ENCODE assay signal across 9 mouse cellular contexts in genomic region chr6:89613336-89614106, GRCm38 (mm10). TPM values are rescaled to one million over a fixed set of nuclear protein-coding genes. Genes with fewer than 3 reads are reported as not detected.
DNase-seq lines count a peak whose midpoint lies in the region; ATAC-seq lines count a peak whose summit lies in the region.
"Had no signal": no experiment of that assay in that cellular context is flagged by ENCODE, and none has a peak within 500 bp of the region (broad histone marks: within the 10 kb centered on the region; RNA-seq: fewer than 3 reads in every experiment).

No protein-coding gene starts in this region.

- H3K4me3 ChIP-seq in heart, embryonic 10.5 days: no peak overlapping the region
- no peak overlapping the region for H3K4me3 ChIP-seq in embryonic facial prominence, embryonic 11.5 days (ENCODE audit: low read depth, low read length)
- H3K4me3 ChIP-seq in intestine, embryonic 16.5 days (ENCODE audit: low read length): no peak overlapping the region
- no peak overlapping the region for H3K4me3 ChIP-seq in midbrain, embryonic 13.5 days (replicated peaks)
- H3K4me3 ChIP-seq in liver, embryonic 11.5 days (ENCODE audit: low read depth, low read length): no peak overlapping the region
- H3K4me3 ChIP-seq: megakaryocyte, embryonic 14.5 days had no signal

- no peaks in the 10 kb centered on the region for H3K9me3 ChIP-seq in heart, embryonic 10.5 days
- H3K9me3 ChIP-seq in embryonic facial prominence, embryonic 11.5 days (replicated peaks; ENCODE audit: control insufficient read depth, low read length): no peaks in the 10 kb centered on the region
- H3K9me3 ChIP-seq in intestine, embryonic 16.5 days (ENCODE audit: control insufficient read depth, low read length): no peaks in the 10 kb centered on the region
- H3K9me3 ChIP-seq in midbrain, embryonic 13.5 days: no peaks in the 10 kb centered on the region
- H3K9me3 ChIP-seq in liver, embryonic 11.5 days (ENCODE audit: control insufficient read depth, low read length): no peaks in the 10 kb centered on the region
- H3K9me3 ChIP-seq: megakaryocyte, embryonic 14.5 days had no signal

- H3K4me2 ChIP-seq in embryonic facial prominence, embryonic 11.5 days (ENCODE audit: low read depth, low read length): no peak overlapping the region
- no peak overlapping the region for H3K4me2 ChIP-seq in intestine, embryonic 16.5 days (ENCODE audit: low read depth, low read length)
- no peak overlapping the region for H3K4me2 ChIP-seq in midbrain, embryonic 13.5 days (replicated peaks)
- H3K4me2 ChIP-seq in liver, embryonic 11.5 days: no peak overlapping the region

- WGBS in heart, embryonic 10.5 days: 58% methylated on average over 15 of the region's 15 CpGs
- WGBS in embryonic facial prominence, embryonic 11.5 days: 69% methylated on average over 15 of the region's 15 CpGs
- WGBS in intestine, embryonic 16.5 days: 29% methylated on average over 15 of the region's 15 CpGs
- 28% methylated on average over 15 of the region's 15 CpGs for WGBS in midbrain, embryonic 13.5 days
- 62% methylated on average over 15 of the region's 15 CpGs for WGBS in liver, embryonic 11.5 days

- no peak overlapping the region for H3K9ac ChIP-seq in embryonic facial prominence, embryonic 11.5 days (replicated peaks; ENCODE audit: low read length)
- no peak overlapping the region for H3K9ac ChIP-seq in intestine, embryonic 16.5 days (ENCODE audit: low read depth, low read length)
- H3K9ac ChIP-seq in midbrain, embryonic 13.5 days (replicated peaks): peak overlapping the region; percentile 40
- no peak overlapping the region for H3K9ac ChIP-seq in liver, embryonic 11.5 days (ENCODE audit: low read depth, low read length)

- H3K4me1 ChIP-seq in heart, embryonic 10.5 days: peaks cover 8% of the 10 kb centered on the region; the same call in 1 of the 2 replicates
- H3K4me1 ChIP-seq in embryonic facial prominence, embryonic 11.5 days (ENCODE audit: control insufficient read depth, insufficient read depth, low read length): no peaks in the 10 kb centered on the region; the same call in 1 of the 2 replicates
- H3K4me1 ChIP-seq in intestine, embryonic 16.5 days (ENCODE audit: control insufficient read depth, insufficient read depth, low read length): 0 out of 2 replicates have a peak, but pooled peaks cover 4% of the 10 kb centered on the region
- H3K4me1 ChIP-seq in midbrain, embryonic 13.5 days (replicated peaks): peaks cover 29% of the 10 kb centered on the region
- no peaks in the 10 kb centered on the region for H3K4me1 ChIP-seq in liver, embryonic 11.5 days (replicated peaks; ENCODE audit: control insufficient read depth, insufficient read depth, low read length)

- 0 out of 2 replicates have a peak overlapping the region, but pooled peaks have one; percentile 4 for H3K27ac ChIP-seq in heart, embryonic 10.5 days
- H3K27ac ChIP-seq in embryonic facial prominence, embryonic 11.5 days (replicated peaks; ENCODE audit: low read depth, low read length): no peak overlapping the region
- H3K27ac ChIP-seq in intestine, embryonic 16.5 days (ENCODE audit: low read length): no peak overlapping the region
- peak overlapping the region; percentile 93 for H3K27ac ChIP-seq in midbrain, embryonic 13.5 days
- H3K27ac ChIP-seq in liver, embryonic 11.5 days (ENCODE audit: low read depth, low read length): no peak overlapping the region

- no peaks in the 10 kb centered on the region for H3K36me3 ChIP-seq in heart, embryonic 10.5 days
- no peaks in the 10 kb centered on the region for H3K36me3 ChIP-seq in embryonic facial prominence, embryonic 11.5 days (replicated peaks; ENCODE audit: control insufficient read depth, insufficient read depth, low read depth, low read length)
- H3K36me3 ChIP-seq in intestine, embryonic 16.5 days (ENCODE audit: control insufficient read depth, insufficient read depth, low read length): no peaks in the 10 kb centered on the region
- H3K36me3 ChIP-seq in midbrain, embryonic 13.5 days: no peaks in the 10 kb centered on the region
- no peaks in the 10 kb centered on the region for H3K36me3 ChIP-seq in liver, embryonic 11.5 days (ENCODE audit: control insufficient read depth, insufficient read depth, low read length)

- no peaks in the 10 kb centered on the region for H3K27me3 ChIP-seq in heart, embryonic 10.5 days (ENCODE audit: insufficient read depth, poor library complexity, severe bottlenecking)
- no peaks in the 10 kb centered on the region for H3K27me3 ChIP-seq in embryonic facial prominence, embryonic 11.5 days (ENCODE audit: control insufficient read depth, insufficient read depth, low read length)
- H3K27me3 ChIP-seq in intestine, embryonic 16.5 days (replicated peaks; ENCODE audit: control insufficient read depth, insufficient read depth, low read length): no peaks in the 10 kb centered on the region
- H3K27me3 ChIP-seq in midbrain, embryonic 13.5 days: no peaks in the 10 kb centered on the region
- H3K27me3 ChIP-seq in liver, embryonic 11.5 days (replicated peaks; ENCODE audit: control insufficient read depth, insufficient read depth, low read length): no peaks in the 10 kb centered on the region

- peak; percentile 89 for ATAC-seq in embryonic facial prominence, embryonic 11.5 days (replicated peaks; ENCODE audit: insufficient number of reproducible peaks, low FRiP score, low TSS enrichment, low read depth)
- ATAC-seq in intestine, embryonic 16.5 days: peak; percentile 11; the same call in 1 of the 2 replicates
- peak; percentile 98 for ATAC-seq in midbrain, embryonic 13.5 days
- no peak for ATAC-seq in liver, embryonic 11.5 days (replicated peaks; ENCODE audit: low FRiP score)

- DNase-seq in heart, embryonic 10.5 days (ENCODE audit: low spot score): no peak
- DNase-seq in heart, adult 18-20 months: no peak
- DNase-seq in embryonic facial prominence, embryonic 11.5 days (ENCODE audit: low spot score): peak; percentile 66
- DNase-seq in liver, embryonic 11.5 days (ENCODE audit: low spot score): no peak
- DNase-seq in thymus, postnatal 36 days: no peak
- no peak for DNase-seq in adrenal gland, adult 8-10 months

RNA-seq across cellular contexts. Expression of gene Chchd6, which starts 18.1 kb away (rescaled TPM):
- 51.1 TPM in 2 replicates for polyA plus RNA-seq in heart, embryonic 10.5 days (2016; fragmentation: Nextera tagmentation; extraction: Ambion mirVana)
- 10 to 100 TPM; 11.8 to 12.3 TPM for total RNA-seq in heart, adult 18-20 months (2021)
- 63.0 and 64.9 TPM in 2 replicates for polyA plus RNA-seq in embryonic facial prominence, embryonic 11.5 days (2014; fragmentation: Nextera tagmentation; extraction: Ambion mirVana)
- polyA plus RNA-seq in intestine, embryonic 16.5 days (2015; fragmentation: Nextera tagmentation; extraction: Ambion mirVana): 36.8 and 41.3 TPM in 2 replicates
- 121 and 126 TPM in 2 replicates for polyA plus RNA-seq in midbrain, embryonic 13.5 days (2015; fragmentation: Nextera tagmentation; extraction: Ambion mirVana)
- polyA plus RNA-seq in liver, embryonic 11.5 days (2014; fragmentation: Nextera tagmentation; extraction: Ambion mirVana): 40.9 and 43.2 TPM in 2 replicates
- 10 to 100 TPM; 30.0 to 51.0 (median 39.4) TPM for total RNA-seq in adrenal gland, adult 8-10 months (2022)

RNA-seq across cellular contexts. Expression of gene Txnrd3, which starts 30.3 kb away (rescaled TPM):
- 8.7 and 10.3 TPM in 2 replicates for polyA plus RNA-seq in heart, embryonic 10.5 days (2016; fragmentation: Nextera tagmentation; extraction: Ambion mirVana)
- total RNA-seq in heart, adult 18-20 months (2021): 10 to 100 TPM; 14.6 to 17.1 TPM
- polyA plus RNA-seq in embryonic facial prominence, embryonic 11.5 days (2014; fragmentation: Nextera tagmentation; extraction: Ambion mirVana): 10.8 and 11.3 TPM in 2 replicates
- polyA plus RNA-seq in intestine, embryonic 16.5 days (2015; fragmentation: Nextera tagmentation; extraction: Ambion mirVana): 6.1 and 6.6 TPM in 2 replicates
- polyA plus RNA-seq in midbrain, embryonic 13.5 days (2015; fragmentation: Nextera tagmentation; extraction: Ambion mirVana): 12.6 and 13.3 TPM in 2 replicates
- polyA plus RNA-seq in liver, embryonic 11.5 days (2014; fragmentation: Nextera tagmentation; extraction: Ambion mirVana): 10.0 and 11.2 TPM in 2 replicates
- total RNA-seq in adrenal gland, adult 8-10 months (2022): 10 to 100 TPM in 3 of 4 experiments, 1 to 10 TPM in 1; 9.5 to 18.8 (median 14.4) TPM

Comparison
In these comparisons a context has a peak if more than half of its experiments do, and no peak if none do; other contexts are left out.
1. H3K27ac ChIP-seq: peak in heart, embryonic 10.5 days (single experiment) and midbrain, embryonic 13.5 days (single experiment); none in embryonic facial prominence, embryonic 11.5 days (single experiment), intestine, embryonic 16.5 days (single experiment) and liver, embryonic 11.5 days (single experiment).